Mouse (Mus musculus): ENCODE data around the gene Fxyd6. TPM values are rescaled to one million over a fixed set of nuclear protein-coding genes. Genes with fewer than 3 reads are reported as not detected.
A peak's percentile ranks its signal among the peaks of the same experiment; 100 is the strongest.

The Fxyd6 gene
- polyA plus RNA-seq, 1 experiment: 137 TPM

- H3K27ac ChIP-seq (ENCODE audit: insufficient read depth, low read length): no peak overlapping the region
- H3K4me1 ChIP-seq (ENCODE audit: control insufficient read depth, insufficient read depth, low read length): no peaks in the 10 kb centered on the region; the same call in 1 of the 2 replicates
- no peak overlapping the region for H3K4me3 ChIP-seq (ENCODE audit: insufficient read depth, low read length)
- TF ChIP-seq POLR2A (IDR thresholded peaks at IDR 0.05; ENCODE audit: extremely low read depth, insufficient read depth, low read length) (no peak), CTCF (IDR thresholded peaks at IDR 0.05; ENCODE audit: extremely low read depth, insufficient read depth, low read length) (peak; percentile 99)
Measured at GRCm38 (mm10) chr9:45388385-45388994, 18.5 kb downstream of the Fxyd6 start.

GRCm38 (mm10) chr9:45389596-45389995, 19.6 kb downstream of the Fxyd6 start:
- no peaks in the 10 kb centered on the region for H3K4me1 ChIP-seq (ENCODE audit: control insufficient read depth, insufficient read depth, low read length)
- no peak overlapping the region for H3K4me3 ChIP-seq (ENCODE audit: insufficient read depth, low read length)
- H3K27ac ChIP-seq (ENCODE audit: insufficient read depth, low read length): no peak overlapping the region
- TF ChIP-seq CTCF (IDR thresholded peaks at IDR 0.05; ENCODE audit: extremely low read depth, insufficient read depth, low read length) (no peak), POLR2A (IDR thresholded peaks at IDR 0.05; ENCODE audit: extremely low read depth, insufficient read depth, low read length) (no peak)

GRCm38 (mm10) chr9:45391299-45391698, 21.3 kb downstream of the Fxyd6 start:
- no peak overlapping the region for H3K27ac ChIP-seq (ENCODE audit: insufficient read depth, low read length)
- no peak for TF ChIP-seq CTCF (IDR thresholded peaks at IDR 0.05; ENCODE audit: extremely low read depth, insufficient read depth, low read length)
- H3K4me3 ChIP-seq (ENCODE audit: insufficient read depth, low read length): no peak overlapping the region
- H3K4me1 ChIP-seq (ENCODE audit: control insufficient read depth, insufficient read depth, low read length): no peaks in the 10 kb centered on the region

- no peak overlapping the region for H3K4me3 ChIP-seq (ENCODE audit: insufficient read depth, low read length)
- no peaks in the 10 kb centered on the region for H3K4me1 ChIP-seq (ENCODE audit: control insufficient read depth, insufficient read depth, low read length)
- TF ChIP-seq CTCF (IDR thresholded peaks at IDR 0.05; ENCODE audit: extremely low read depth, insufficient read depth, low read length) (no peak), POLR2A (IDR thresholded peaks at IDR 0.05; ENCODE audit: extremely low read depth, insufficient read depth, low read length) (no peak)
- no peak overlapping the region for H3K27ac ChIP-seq (ENCODE audit: insufficient read depth, low read length)
Measured at GRCm38 (mm10) chr9:45395218-45395617, 25.2 kb downstream of the Fxyd6 start.

- Histone ChIP-seq H3K27ac (ENCODE audit: insufficient read depth, low read length) (no peak overlapping the region), H3K4me3 (ENCODE audit: insufficient read depth, low read length) (no peak overlapping the region), H3K4me1 (ENCODE audit: control insufficient read depth, insufficient read depth, low read length) (no peaks in the 10 kb centered on the region)
- no peak for TF ChIP-seq POLR2A (IDR thresholded peaks at IDR 0.05; ENCODE audit: extremely low read depth, insufficient read depth, low read length)
- no peak for TF ChIP-seq CTCF (IDR thresholded peaks at IDR 0.05; ENCODE audit: extremely low read depth, insufficient read depth, low read length)
Measured at GRCm38 (mm10) chr9:45395796-45396195, 25.8 kb downstream of the Fxyd6 start.

GRCm38 (mm10) chr9:45398336-45398735, 28.4 kb downstream of the Fxyd6 start:
- no peak for TF ChIP-seq CTCF (IDR thresholded peaks at IDR 0.05; ENCODE audit: extremely low read depth, insufficient read depth, low read length)
- TF ChIP-seq POLR2A (IDR thresholded peaks at IDR 0.05; ENCODE audit: extremely low read depth, insufficient read depth, low read length): no peak
- Histone ChIP-seq H3K4me3 (ENCODE audit: insufficient read depth, low read length) (no peak overlapping the region), H3K27ac (ENCODE audit: insufficient read depth, low read length) (no peak overlapping the region)

GRCm38 (mm10) chr9:45399434-45399833, 29.4 kb downstream of the Fxyd6 start, which contains the start of gene Fxyd2:
Fxyd2 (plus strand) TSS chr9:45399669.
- Histone ChIP-seq H3K27ac (ENCODE audit: insufficient read depth, low read length) (no peak within 1 kb of the TSS), H3K4me3 (ENCODE audit: insufficient read depth, low read length) (no peak within 1 kb of the TSS)
- TF ChIP-seq CTCF (IDR thresholded peaks at IDR 0.05; ENCODE audit: extremely low read depth, insufficient read depth, low read length) (no peak), POLR2A (IDR thresholded peaks at IDR 0.05; ENCODE audit: extremely low read depth, insufficient read depth, low read length) (no peak)

More at GRCm38 (mm10) chr9:45398336-45398735, 28.4 kb downstream of the Fxyd6 start:
- no peaks in the 10 kb centered on the region for H3K4me1 ChIP-seq (ENCODE audit: control insufficient read depth, insufficient read depth, low read length)

GRCm38 (mm10) chr9:45401851-45402250, 31.9 kb downstream of the Fxyd6 start:
- Histone ChIP-seq H3K27ac (ENCODE audit: insufficient read depth, low read length) (no peak overlapping the region), H3K4me1 (ENCODE audit: control insufficient read depth, insufficient read depth, low read length) (no peaks in the 10 kb centered on the region), H3K4me3 (ENCODE audit: insufficient read depth, low read length) (no peak overlapping the region)
- TF ChIP-seq CTCF (IDR thresholded peaks at IDR 0.05; ENCODE audit: extremely low read depth, insufficient read depth, low read length) (no peak), POLR2A (IDR thresholded peaks at IDR 0.05; ENCODE audit: extremely low read depth, insufficient read depth, low read length) (no peak)

More at GRCm38 (mm10) chr9:45399434-45399833, 29.4 kb downstream of the Fxyd6 start, which contains the start of gene Fxyd2:
- no peaks in the 10 kb centered on the region for H3K4me1 ChIP-seq (ENCODE audit: control insufficient read depth, insufficient read depth, low read length)

- TF ChIP-seq CTCF (IDR thresholded peaks at IDR 0.05; ENCODE audit: extremely low read depth, insufficient read depth, low read length) (no peak), POLR2A (IDR thresholded peaks at IDR 0.05; ENCODE audit: extremely low read depth, insufficient read depth, low read length) (no peak)
- Histone ChIP-seq H3K27ac (ENCODE audit: insufficient read depth, low read length) (no peak overlapping the region), H3K4me3 (ENCODE audit: insufficient read depth, low read length) (no peak overlapping the region), H3K4me1 (ENCODE audit: control insufficient read depth, insufficient read depth, low read length) (no peaks in the 10 kb centered on the region)
Measured at GRCm38 (mm10) chr9:45402957-45403356, 33.0 kb downstream of the Fxyd6 start.

GRCm38 (mm10) chr9:45405694-45406093, 35.7 kb downstream of the Fxyd6 start:
- Histone ChIP-seq H3K4me3 (ENCODE audit: insufficient read depth, low read length) (no peak overlapping the region), H3K27ac (ENCODE audit: insufficient read depth, low read length) (no peak overlapping the region), H3K4me1 (ENCODE audit: control insufficient read depth, insufficient read depth, low read length) (no peaks in the 10 kb centered on the region)
- TF ChIP-seq CTCF (IDR thresholded peaks at IDR 0.05; ENCODE audit: extremely low read depth, insufficient read depth, low read length): no peak
- no peak for TF ChIP-seq POLR2A (IDR thresholded peaks at IDR 0.05; ENCODE audit: extremely low read depth, insufficient read depth, low read length)

Data from cortical plate, adult 2 months (tissue).